Mouse (Mus musculus): ENCODE data around the gene Cpt1a. TPM values are rescaled to one million over a fixed set of nuclear protein-coding genes. Genes with fewer than 3 reads are reported as not detected.

Gene Cpt1a
- polyA plus RNA-seq, 1 experiment = 45.9 TPM

DNA sequence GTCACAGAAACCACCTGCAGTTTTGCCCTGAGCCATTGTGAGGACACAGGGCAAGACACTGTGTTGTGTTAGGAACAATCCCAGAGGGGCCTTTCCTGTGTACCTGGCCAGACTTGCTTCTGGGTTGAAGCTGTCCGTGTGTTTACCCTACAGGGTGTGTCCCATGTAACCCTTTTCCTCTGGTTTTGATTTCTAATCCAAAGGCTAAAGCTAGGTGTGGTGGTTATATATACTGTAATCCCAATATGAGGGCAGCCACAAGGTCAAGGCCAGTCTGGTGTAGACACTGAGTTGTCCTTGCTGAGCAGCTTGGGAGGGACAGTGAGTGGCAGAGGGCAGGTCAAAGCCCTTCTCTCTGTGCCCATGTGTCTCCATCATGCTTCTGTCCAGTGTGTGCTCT lies 13.8 kb downstream of the Cpt1a start:
- Histone ChIP-seq H3K27me3 (ENCODE audit: control insufficient read depth, insufficient read depth, low read length) (no peaks in the 10 kb centered on the region), H3K27ac (ENCODE audit: insufficient read depth, low read length) (no peak overlapping the region)

GRCm38 (mm10) chr19:3336485-3337255 lies 14.5 kb downstream of the Cpt1a start:
- peaks cover 47% of the 10 kb centered on the region for H3K4me1 ChIP-seq (ENCODE audit: control insufficient read depth, insufficient read depth, insufficient read length)
- no peak overlapping the region for H3K27ac ChIP-seq (ENCODE audit: insufficient read depth, low read length)
- H3K4me3 ChIP-seq (ENCODE audit: extremely low read depth, insufficient read depth, insufficient read length) = no peak overlapping the region
- WGBS = 51% methylated on average over 8 of the region's 8 CpGs
- H3K36me3 ChIP-seq (ENCODE audit: control insufficient read depth, insufficient read depth, low read length) = no peaks in the 10 kb centered on the region
- no peaks in the 10 kb centered on the region for H3K27me3 ChIP-seq (ENCODE audit: control insufficient read depth, insufficient read depth, low read length)
- DNase-seq (ENCODE audit: low read depth in 1 of 2, low spot score in 2 of 2) = no peak
- TF ChIP-seq POLR2A (IDR thresholded peaks at IDR 0.05; ENCODE audit: low read depth, low read length) = no peak
- TF ChIP-seq CTCF (IDR thresholded peaks at IDR 0.05; ENCODE audit: extremely low read depth, insufficient read depth, insufficient read length, insufficient replicate concordance) = no peak

More for the DNA sequence above, 13.8 kb downstream of the Cpt1a start:
- TF ChIP-seq POLR2A (IDR thresholded peaks at IDR 0.05; ENCODE audit: low read depth, low read length) = no peak
- no peak for TF ChIP-seq CTCF (IDR thresholded peaks at IDR 0.05; ENCODE audit: extremely low read depth, insufficient read depth, insufficient read length, insufficient replicate concordance)
- H3K36me3 ChIP-seq (ENCODE audit: control insufficient read depth, insufficient read depth, low read length) = no peaks in the 10 kb centered on the region
- WGBS = 56% methylated on average over 1 of the region's 1 CpGs
- H3K4me3 ChIP-seq (ENCODE audit: extremely low read depth, insufficient read depth, insufficient read length) = no peak overlapping the region
- DNase-seq (ENCODE audit: low read depth in 1 of 2, low spot score in 2 of 2) = no peak
- H3K4me1 ChIP-seq (ENCODE audit: control insufficient read depth, insufficient read depth, insufficient read length) = peaks cover 49% of the 10 kb centered on the region

GRCm38 (mm10) chr19:3339187-3339586 lies 17.1 kb downstream of the Cpt1a start:
- H3K27ac ChIP-seq (ENCODE audit: insufficient read depth, low read length) = no peak overlapping the region
- peaks cover 33% of the 10 kb centered on the region; the same call in 1 of the 2 replicates for H3K4me1 ChIP-seq (ENCODE audit: control insufficient read depth, insufficient read depth, insufficient read length)
- H3K27me3 ChIP-seq (ENCODE audit: control insufficient read depth, insufficient read depth, low read length) = no peaks in the 10 kb centered on the region
- no peak overlapping the region for H3K4me3 ChIP-seq (ENCODE audit: extremely low read depth, insufficient read depth, insufficient read length)
- DNase-seq (ENCODE audit: low read depth in 1 of 2, low spot score in 2 of 2) = no peak
- TF ChIP-seq CTCF (IDR thresholded peaks at IDR 0.05; ENCODE audit: extremely low read depth, insufficient read depth, insufficient read length, insufficient replicate concordance) = no peak
- no peak for TF ChIP-seq POLR2A (IDR thresholded peaks at IDR 0.05; ENCODE audit: low read depth, low read length)
- H3K36me3 ChIP-seq (ENCODE audit: control insufficient read depth, insufficient read depth, low read length) = no peaks in the 10 kb centered on the region
- WGBS = 68% methylated on average over 8 of the region's 8 CpGs

DNA sequence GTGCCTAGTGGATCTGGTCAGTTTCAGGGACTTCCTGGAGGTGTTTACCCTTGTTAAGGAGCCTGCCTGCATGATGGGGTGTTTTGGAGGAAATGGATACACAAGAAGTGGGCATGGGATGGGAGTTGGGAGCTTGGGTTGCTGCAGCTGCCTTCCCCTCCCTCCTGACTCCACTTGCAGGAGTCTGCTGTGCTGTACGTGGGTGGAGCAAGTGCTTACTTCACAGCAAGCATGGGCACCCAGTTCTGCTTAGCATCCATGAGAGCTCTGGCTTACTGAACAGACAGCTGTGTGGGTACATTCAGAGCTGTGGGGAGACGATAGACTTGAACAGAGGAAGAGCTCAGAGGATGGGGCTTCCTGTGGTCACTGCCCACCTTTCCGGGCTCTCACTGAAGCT lies 18.9 kb downstream of the Cpt1a start:
- Histone ChIP-seq H3K4me1 (ENCODE audit: control insufficient read depth, insufficient read depth, insufficient read length) (peaks cover 20% of the 10 kb centered on the region; the same call in 1 of the 2 replicates), H3K27me3 (ENCODE audit: control insufficient read depth, insufficient read depth, low read length) (no peaks in the 10 kb centered on the region), H3K27ac (ENCODE audit: insufficient read depth, low read length) (no peak overlapping the region), H3K36me3 (ENCODE audit: control insufficient read depth, insufficient read depth, low read length) (no peaks in the 10 kb centered on the region), H3K4me3 (ENCODE audit: extremely low read depth, insufficient read depth, insufficient read length) (no peak overlapping the region)
- no peak for DNase-seq (ENCODE audit: low read depth in 1 of 2, low spot score in 2 of 2)
- TF ChIP-seq POLR2A (IDR thresholded peaks at IDR 0.05; ENCODE audit: low read depth, low read length) (no peak), CTCF (IDR thresholded peaks at IDR 0.05; ENCODE audit: extremely low read depth, insufficient read depth, insufficient read length, insufficient replicate concordance) (no peak)
- WGBS = 39% methylated on average over 3 of the region's 3 CpGs

- WGBS = 78% methylated on average over 3 of the region's 3 CpGs
- no peaks in the 10 kb centered on the region for H3K36me3 ChIP-seq (ENCODE audit: control insufficient read depth, insufficient read depth, low read length)
- peaks cover 2% of the 10 kb centered on the region; the same call in 1 of the 2 replicates for H3K4me1 ChIP-seq (ENCODE audit: control insufficient read depth, insufficient read depth, insufficient read length)
Observed at GRCm38 (mm10) chr19:3343929-3344328, 21.8 kb downstream of the Cpt1a start.

DNA sequence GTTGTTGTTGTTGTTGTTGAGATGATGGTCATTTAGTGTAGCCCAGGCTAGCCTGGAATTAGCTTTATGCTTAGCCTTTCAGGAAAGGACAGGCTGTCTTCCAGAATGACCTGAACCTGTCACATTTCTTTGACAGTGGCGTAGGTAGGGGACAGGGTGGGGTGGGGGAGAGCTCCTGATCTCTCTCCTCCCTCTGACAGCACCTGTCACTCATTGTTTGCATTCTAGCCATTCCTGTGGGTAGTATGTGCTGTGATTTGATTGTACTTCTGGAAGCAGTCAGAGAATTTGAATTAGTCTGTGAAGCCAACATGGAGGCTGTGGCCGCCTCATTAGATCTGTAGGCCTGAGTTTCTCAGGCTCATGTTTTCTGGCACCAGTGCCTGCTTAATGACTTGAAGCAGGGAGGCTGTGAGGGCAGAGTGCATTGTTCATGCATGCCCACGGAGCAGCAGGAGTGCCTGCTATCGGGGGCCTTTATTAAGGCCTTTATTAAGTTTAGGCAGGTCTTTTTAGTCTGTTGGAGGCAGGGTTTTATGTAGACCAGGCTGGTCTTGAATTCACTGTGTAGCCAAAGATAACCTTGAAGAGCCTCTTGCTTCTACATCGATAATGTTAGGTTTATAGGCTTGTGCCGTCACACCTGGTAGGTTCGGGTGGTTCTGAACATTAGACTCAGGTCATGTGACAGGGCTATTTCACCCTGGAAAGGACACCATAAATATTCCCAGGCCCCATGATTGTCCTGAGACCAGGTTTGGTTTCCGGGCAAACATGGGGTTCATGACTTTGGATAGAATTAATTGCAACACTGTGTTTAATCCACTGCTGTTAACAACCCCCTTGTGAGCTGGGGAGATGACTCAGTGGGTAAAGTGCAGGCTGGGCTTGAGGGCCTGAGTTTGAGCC lies 22.8 kb downstream of the Cpt1a start:
- H3K27me3 ChIP-seq (ENCODE audit: control insufficient read depth, insufficient read depth, low read length) = no peaks in the 10 kb centered on the region
- H3K4me3 ChIP-seq (ENCODE audit: extremely low read depth, insufficient read depth, insufficient read length) = no peak overlapping the region
- DNase-seq (ENCODE audit: low read depth in 1 of 2, low spot score in 2 of 2) = no peak
- H3K4me1 ChIP-seq (ENCODE audit: control insufficient read depth, insufficient read depth, insufficient read length) = no peaks in the 10 kb centered on the region; the same call in 1 of the 2 replicates
- no peaks in the 10 kb centered on the region; the same call in 1 of the 2 replicates for H3K36me3 ChIP-seq (ENCODE audit: control insufficient read depth, insufficient read depth, low read length)
- WGBS = 92% methylated on average over 8 of the region's 8 CpGs
- no peak overlapping the region for H3K27ac ChIP-seq (ENCODE audit: insufficient read depth, low read length)
- TF ChIP-seq CTCF (IDR thresholded peaks at IDR 0.05; ENCODE audit: extremely low read depth, insufficient read depth, insufficient read length, insufficient replicate concordance) = no peak
- no peak for TF ChIP-seq POLR2A (IDR thresholded peaks at IDR 0.05; ENCODE audit: low read depth, low read length)

More at GRCm38 (mm10) chr19:3343929-3344328, 21.8 kb downstream of the Cpt1a start:
- Histone ChIP-seq H3K4me3 (ENCODE audit: extremely low read depth, insufficient read depth, insufficient read length) (no peak overlapping the region), H3K27ac (ENCODE audit: insufficient read depth, low read length) (no peak overlapping the region), H3K27me3 (ENCODE audit: control insufficient read depth, insufficient read depth, low read length) (no peaks in the 10 kb centered on the region)
- TF ChIP-seq POLR2A (IDR thresholded peaks at IDR 0.05; ENCODE audit: low read depth, low read length) = no peak
- no peak for TF ChIP-seq CTCF (IDR thresholded peaks at IDR 0.05; ENCODE audit: extremely low read depth, insufficient read depth, insufficient read length, insufficient replicate concordance)
- no peak for DNase-seq (ENCODE audit: low read depth in 1 of 2, low spot score in 2 of 2)

Data from spleen, adult 2 months (tissue).